Mouse (Mus musculus) urinary bladder, postnatal 4 days (tissue): ENCODE results near the gene Lrrc10b.

ENCODE experiments used
- DNase-seq, 2 experiments: peaks; one replicate each; pipeline ENCODE4 v3.0.0; 2021 to 2022; ENCODE audit warnings: low spot score in 2 of 2

Lrrc10b gene

DNA sequence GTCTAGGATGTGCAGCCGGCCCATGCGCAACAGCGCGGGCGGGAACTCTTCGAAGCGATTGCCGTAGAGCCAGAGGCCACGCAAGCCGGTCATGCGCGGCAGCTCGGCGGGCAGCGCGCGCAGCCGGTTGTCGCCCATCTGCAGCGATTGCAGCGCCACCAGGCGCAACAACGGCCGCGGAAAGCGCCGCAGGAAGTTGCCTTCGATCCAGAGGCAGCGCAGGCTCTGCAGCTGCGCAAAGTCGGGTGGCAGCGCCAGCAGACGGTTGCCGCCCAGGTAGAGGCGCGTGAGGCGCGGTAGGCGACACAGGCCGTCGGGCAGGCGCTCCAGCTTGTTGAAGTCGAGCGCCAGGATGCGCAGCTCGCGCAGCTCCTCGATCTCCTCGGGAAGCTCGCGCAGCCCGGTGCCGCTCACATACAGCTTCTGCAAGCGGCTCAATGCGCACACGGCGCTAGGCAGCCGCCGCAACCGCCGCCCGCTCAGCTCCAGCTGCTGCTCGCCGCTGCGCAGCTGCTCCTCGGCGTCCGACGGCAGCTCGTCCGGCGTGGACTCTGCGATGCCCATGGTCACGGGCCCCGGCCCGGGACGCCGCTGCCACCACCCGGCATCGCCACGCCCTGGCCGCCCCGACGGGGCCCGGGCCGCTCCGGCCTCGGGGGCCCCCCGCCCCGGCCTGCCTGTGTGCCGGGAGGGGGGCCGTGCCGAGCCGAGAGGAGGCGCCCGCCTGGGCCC lies at the start of gene Lrrc10b:
Gene Lrrc10b (minus strand): TSS at position 722 of the 732 bp plus-strand sequence.
- DNase-seq = peak; percentile 50 to 66

DNA sequence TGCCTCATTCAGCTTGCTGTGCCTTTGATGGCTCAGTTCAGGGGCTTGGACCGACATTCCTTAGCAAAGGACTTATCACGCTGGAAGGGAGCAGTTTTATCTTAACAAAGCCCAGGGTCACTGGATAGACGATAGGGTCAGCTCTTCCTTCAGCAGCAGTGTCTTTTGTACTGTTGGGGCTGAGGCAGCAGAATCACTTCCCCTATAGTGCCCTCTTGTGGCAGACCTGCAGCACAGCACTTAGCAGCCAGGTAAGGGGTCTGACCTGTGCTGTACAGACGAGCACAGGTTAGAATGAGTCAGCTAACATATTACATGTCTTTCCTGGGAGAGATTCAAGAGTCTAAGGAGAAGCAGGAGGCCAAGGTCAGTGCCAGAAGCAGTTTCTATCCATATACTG lies 45.3 kb upstream of the Lrrc10b start:
- DNase-seq = no peak

DNA sequence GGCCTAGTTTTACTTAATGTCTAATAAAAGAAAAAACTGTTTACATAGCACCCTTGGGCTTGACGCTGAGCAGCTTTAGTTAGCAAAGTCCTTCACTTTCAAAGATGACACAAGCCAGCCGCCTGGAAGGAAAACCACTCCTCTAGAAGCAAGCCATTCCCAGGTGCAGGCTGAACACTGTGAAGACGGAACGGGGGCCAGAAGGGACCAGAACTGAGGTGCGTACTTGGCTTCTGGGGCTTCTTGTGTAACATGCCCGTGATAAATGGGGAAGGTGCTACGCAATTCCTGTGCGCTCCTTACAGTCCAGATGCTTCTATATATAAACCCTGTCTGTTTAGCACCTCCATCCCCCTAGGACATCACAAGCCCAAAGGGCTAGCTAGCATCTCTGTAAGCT lies 43.3 kb upstream of the Lrrc10b start:
- no peak for DNase-seq

DNA sequence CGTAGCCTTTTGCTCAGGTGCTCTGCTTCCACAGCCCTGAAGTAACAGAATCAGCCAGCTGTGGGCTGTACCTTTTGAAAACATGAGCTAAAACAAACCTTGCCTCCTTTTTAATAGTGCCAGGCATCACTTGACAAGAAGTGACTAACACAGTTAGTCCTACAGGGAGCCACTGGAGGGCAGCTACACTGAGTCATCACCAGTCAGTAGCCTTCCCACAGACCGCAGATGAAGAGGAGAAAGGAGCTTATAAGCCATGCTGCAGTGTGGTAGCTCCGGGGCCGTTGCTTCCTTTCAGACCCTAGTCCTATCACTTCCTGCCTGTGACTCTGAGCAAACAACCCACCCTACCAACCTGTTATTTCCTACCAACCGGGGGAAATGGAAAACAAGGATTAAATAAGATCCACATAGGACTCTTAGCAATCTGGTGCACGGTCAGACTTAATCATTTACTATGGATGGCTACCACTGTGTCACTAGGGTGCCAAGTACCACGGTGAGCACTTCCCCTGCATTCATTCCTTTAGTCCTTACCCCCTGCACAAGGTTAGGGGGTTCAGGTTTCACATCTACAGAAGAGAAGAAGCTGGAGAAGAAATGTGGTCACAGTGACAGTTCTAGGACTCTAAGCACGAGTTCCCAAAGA lies 40.4 kb upstream of the Lrrc10b start:
- DNase-seq = no peak

DNA sequence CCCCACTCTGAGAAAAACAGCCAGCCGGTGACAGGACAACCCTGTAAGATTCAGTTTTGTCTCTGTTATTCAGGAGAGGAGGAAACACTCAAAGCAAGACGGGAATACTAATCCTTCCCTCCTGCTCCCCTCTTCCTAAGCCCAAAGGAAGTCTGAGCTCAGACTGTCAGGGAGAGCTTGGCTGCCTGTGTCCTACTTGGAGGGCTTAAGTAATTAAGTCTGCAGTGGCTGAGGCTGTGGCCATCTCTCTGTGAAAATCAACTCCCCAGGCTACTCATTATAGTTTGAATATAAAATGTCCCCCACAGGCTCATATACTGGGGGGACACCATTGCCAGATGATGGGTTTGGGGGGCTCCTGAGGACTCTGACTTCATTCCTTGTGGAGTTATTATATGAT lies 39.7 kb upstream of the Lrrc10b start:
- no peak for DNase-seq

DNA sequence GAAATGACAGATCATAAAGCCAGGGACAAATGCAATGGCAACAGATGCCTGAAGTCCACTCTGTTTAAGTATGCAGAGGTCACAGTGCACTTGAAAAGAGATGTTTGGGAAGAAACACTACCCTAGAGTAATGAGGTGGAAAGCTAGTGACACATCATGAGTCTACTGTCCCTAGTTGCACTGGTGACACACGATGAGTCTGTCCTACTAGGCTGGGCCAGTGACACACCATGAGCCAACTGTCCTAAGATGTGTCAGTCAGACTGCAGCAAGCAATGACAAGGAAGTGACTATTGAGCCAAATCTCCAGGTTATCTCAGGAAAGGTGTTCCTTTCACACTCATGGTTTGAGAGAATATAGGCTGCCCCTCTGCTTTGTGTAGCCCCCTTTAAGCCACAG lies 38.4 kb upstream of the Lrrc10b start:
- DNase-seq = no peak

DNA sequence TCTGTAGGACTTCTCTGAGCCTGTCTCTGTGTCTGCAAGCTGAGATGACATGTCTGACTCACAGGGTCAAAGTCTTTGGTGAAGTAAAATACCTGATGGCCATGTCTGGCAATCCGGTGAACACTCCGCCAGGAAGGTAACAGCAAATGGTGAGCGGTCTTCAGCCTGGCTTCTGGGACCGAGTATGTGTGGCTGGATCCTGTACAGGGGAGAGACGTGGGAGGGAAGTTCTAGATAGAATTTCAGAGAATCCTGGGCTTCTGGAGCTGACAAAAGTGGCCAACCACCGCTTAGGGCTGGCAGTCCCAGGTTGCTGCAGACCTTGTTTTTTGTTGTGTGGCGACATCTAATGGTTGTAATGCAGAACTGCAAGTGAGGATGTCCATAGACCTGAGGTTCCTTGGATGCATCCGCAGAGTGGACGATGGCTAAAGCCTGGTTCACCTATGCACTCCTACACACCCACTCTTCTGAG lies 29.0 kb upstream of the Lrrc10b start:
- DNase-seq = peak in 1 of 2 experiments; percentile 28

DNA sequence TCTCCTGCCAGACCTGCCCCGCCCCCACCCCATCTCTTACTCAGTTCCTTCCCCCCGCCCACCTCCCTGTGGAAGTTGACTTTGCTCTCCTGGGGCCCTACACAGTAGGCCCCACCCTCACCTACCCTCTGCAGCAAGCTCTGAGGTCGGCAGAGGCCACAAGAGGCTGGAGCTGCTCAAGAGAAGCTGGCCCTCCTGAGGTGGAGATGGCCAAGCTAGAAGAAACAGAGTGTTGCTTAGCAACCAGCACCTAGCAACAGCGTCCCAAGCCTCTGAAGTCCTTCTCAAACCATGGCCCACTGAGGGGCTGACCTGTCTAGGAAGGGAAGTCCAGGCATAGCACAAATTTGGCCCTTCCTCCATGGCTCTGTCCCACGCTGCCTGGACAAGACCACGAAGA lies 25.4 kb upstream of the Lrrc10b start, which contains the start of gene Ppp1r32:
Gene Ppp1r32 (minus strand): TSS at position 226 of the 400 bp plus-strand sequence.
- no peak for DNase-seq

DNA sequence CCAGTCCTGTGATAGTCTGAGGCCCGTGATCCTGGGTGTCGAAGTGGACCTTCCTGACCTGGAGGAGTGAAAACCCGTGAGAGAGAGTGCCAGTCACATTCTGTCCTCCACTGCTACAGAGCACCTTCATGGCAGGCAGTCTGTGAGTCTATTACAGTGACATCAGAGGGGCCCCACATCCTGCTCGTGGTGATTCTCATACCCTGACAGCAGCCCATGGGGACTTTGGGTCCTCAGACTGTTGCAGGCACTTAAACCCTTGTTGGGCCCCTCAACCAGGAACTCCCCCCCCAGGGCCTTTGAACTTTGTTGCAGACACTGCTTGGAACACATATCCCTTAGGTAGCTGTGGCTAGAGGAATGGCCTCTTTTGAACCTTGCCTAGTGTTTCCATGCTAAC lies 22.3 kb upstream of the Lrrc10b start:
- DNase-seq = no peak

DNA sequence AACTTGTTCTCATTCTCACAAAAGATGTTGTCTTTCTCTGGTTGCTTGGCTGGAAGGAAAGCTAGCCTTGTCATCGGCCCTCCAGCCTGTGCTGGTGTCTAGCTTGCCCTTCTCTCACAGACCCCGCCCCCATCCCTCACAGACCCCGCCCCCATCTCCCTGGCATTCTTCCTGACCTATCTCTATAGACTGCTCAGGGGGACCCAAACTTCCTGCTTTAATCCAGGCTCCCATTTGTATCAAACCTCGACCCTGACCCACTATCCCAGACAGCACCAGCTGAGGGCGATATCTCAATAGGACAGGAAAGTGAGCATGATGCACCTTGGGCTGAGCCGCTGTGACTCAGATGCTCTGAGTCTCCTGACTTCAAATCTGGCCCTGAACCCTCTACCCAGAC lies 16.5 kb upstream of the Lrrc10b start:
- no peak for DNase-seq

DNA sequence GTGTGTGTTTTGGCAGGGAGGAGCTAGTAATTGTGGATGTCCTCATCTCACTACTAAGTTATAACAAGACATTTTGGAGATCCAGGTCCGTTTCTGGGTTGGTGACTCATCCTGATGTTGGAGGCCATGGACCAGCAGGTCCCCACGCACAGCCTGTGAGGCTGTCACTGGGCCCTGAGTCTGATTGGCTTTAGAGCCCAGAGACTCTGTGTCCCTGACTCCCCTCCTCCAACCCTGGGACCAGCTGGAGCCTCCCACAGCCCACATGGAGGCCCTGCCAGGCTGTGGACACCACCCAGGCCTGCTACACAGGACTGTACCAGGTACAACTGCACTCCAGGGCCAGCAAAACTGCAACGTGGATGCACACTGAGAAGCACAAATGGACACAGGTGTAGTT lies 15.7 kb upstream of the Lrrc10b start:
- no peak for DNase-seq

DNA sequence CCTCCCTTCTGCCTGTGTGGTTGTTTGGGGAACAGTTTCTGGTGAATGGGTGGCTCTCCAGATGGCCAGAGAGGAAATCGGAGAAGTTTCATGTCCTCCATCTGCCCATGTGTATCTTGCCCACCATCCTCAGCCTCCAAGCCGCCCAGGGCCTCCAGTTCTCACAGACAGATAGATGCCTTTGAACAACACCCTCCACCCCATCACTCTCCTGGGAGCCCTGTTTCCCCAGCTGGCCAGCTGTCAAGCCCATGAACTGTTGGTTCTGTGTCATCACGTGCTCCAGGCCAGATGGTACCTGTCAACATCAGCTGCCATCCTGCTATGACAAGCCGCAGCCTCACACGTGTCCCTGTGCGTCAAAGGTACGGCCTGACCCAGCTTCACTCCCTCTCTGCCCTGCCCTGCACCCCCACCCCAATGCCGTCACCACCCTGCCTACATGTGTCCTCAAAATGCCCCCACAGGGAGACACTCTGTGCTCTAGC lies 11.9 kb upstream of the Lrrc10b start:
- DNase-seq = no peak

DNA sequence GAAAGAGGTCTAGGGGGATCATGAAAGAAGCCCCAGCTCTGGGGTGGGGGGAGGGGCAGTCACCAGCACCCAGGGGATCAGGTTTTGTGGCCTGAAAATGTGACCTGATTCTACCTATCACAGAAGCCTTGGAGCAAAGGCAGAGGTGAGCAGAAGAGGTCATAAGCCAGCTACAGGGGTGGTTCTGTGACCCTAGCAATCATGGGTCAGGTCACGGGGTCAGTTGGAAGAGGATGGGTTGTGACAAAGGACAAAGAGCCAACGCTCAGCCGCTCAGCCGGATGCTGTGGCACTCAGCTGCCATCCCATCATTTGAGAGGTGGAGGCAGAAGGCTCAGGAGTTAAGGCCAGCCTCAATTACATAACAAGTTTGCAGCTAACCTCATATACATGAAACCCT lies 7.2 kb upstream of the Lrrc10b start:
- no peak for DNase-seq

DNA sequence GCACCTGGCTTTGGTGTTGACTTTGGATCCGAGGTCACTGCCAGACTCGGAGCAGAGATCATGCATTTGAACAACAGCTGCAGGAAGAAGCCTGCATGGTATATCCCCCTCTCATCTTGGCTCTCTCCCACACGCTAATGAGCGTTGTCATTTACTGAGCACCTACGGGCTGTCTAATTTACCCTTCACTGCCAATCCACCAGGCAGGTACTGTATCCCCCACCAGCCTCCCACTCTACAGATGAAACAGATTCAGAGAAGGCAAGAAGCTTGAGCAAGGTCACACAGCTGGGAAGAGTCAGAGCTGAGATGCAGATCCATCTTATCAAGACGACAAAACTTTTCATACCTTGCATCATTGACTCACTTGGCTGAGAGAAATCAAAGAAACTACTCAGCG lies 4.3 kb upstream of the Lrrc10b start:
- no peak for DNase-seq

DNA sequence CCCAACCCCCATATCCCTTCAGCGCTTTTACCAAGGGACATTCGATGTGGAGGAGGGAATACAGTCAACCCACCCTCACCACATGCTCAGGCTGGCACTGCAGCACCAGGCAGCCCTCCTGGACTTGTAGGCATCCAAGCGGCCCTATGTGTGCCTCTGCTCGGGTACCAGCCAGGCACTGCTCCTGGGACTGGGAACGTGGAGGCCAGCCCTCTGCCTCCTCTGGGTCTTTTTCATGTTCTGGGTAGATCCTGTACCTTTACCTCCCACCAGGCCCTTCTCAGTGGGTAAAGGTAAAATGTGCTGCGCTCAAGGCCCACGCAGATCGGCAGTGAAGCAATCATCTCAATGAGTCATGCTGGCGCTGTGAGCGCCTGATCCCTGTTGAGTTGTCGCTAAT lies 2.6 kb upstream of the Lrrc10b start:
- DNase-seq = no peak

DNA sequence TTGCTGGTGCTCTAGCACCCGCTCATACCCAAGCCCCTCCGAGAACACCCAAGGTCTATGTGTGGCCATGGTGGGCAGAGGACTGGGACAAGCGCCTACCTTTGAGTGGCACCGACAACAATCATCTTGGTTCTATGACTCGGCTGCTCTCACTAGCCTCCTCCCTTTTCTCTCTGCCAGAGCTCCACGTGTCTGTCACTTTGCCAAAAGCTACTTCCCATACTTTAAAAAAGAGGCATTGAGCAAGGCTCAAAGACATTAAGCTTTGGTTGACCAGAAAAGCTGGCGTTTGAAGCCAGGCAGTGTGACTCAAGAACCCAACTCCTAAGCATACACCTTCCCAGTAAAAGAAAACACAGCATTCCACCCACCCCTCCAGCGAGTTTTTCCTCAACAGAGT lies 823 bp upstream of the Lrrc10b start:
- no peak for DNase-seq

DNA sequence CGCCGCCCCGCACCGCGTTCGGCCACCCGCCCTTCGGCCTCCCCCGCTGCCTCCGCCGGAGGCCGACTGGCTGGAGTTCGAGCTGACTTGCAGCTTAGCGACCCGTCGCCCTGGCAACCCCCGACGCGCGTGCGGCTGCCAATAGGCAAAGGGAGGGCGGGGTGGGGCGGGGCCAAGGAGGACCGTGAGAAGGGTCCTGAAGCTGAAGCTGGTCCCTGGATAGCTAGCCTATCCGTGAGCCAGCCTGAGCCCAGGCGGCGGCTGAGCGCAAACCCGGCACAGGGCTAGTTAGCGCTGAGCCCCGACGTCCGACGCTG lies 169 bp upstream of the Lrrc10b start:
- DNase-seq = peak in 1 of 2 experiments; percentile 41

DNA sequence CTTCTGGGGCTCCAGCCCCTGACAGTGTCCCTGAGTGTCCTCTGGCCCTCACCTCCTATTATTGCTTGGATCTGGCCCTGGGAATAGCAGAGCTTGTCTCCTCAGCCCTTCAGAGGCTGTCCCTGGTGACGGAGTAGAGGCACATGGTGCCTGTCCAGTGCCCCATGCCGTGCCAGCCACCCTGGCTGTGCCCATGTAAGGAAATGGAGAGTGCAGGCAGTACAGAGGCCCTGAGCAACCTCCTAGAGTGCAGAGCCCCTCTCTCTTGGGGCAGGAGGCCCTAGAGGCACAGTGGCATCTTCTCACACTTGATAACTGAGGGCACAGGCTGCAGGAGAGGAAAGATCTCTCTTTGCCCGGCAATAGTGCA lies 1.9 kb downstream of the Lrrc10b start:
- DNase-seq = no peak

DNA sequence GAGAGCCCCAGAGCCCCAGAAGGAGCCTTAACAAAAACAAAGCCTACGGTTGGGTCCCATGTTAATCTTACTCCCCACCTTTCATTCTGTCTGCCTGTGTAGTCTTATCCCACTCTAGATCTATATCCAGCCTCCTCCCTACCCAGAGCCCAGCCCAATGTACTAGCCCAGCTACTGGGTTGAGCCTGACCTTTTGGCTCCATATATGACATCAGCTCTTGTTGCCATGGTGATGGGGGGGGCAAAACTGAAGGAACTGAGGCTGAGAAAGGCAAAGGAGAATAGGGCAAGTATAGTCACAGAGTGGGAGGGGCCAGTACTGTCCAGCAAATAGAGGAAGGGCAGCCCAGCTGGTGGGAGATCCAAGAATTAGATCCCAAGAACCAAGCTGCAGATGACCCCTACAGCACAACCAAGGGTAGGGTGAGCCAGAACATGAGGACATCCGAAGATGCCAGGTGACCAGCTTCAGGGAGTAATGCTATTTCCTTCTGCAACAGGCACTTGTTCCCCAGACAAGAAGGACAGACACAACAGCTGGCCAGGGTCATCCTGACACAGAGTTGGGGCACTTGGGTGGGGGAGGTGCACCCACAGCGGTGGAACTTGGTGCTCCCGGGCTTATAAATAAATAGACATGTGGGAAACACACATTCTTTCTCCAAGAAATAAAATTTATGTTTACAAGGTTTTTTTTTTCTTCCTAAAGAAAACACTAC lies 2.4 kb downstream of the Lrrc10b start:
- no peak for DNase-seq

DNA sequence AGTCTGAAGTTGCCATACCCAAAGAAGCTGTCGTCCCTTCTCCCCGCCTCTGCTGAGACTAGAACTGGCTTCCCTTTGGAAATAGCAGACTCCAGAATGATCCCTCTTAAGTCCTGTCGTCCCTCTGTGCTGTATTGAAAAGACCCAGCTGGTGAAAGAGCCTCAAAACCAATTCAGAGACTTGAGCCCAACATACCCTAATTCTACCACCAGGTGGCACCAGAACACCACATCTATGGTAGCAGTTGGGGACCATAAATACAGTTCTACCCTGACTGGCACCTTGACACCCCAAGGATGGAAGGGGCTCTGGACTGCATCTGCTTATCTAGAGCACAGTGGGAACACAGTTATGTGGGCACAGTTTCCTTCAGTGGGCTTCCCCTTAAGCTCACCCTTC lies 7.6 kb downstream of the Lrrc10b start:
- DNase-seq = peak in 1 of 2 experiments; percentile 56

DNA sequence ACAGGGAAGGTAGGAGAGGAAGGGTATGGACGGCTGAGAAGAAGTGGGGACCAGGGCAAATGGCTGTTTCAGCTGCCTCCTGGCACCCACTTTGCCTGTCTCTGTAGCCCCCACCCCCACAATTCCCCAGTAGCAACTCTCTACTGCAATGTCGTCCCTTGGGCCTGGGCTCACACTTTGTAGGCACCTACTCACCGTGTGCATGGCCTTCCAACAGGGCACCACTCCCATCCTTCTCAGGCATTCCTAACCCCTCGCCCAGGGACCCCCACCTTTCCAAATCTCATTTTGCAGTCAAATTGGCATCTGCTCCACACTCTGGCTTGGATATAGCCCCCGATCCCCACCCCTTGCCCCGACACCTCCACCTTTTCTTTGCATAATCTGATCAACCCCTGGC lies 8.1 kb downstream of the Lrrc10b start:
- no peak for DNase-seq

DNA sequence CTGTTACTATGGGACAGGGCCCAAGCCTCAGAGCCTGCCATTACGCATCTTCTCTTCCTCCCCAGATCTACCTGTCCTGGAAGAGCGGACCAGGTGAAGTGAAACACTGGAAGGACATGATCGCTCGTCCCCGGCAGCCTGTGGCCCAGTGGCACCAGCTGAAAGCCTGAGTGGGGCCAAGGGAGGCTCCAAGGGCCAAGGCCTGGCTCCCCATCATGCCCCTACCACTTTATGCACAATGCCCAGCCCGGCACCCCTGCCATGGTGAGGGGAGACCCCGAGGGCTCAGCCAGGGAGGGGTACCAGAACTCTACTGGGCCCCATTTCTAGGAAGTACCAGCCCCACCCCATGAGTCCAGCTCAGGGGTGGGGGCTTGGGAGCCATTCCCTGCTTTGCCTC lies 9.0 kb downstream of the Lrrc10b start:
- DNase-seq = no peak
